Mouse (Mus musculus) thymus, postnatal 4 days (tissue): ENCODE measurements at regions not wholly inside any gene's neighbourhood (a gene's known extent, or its start where the extent isn't known, plus 50 kb on each side); places are given as distances from the start of the nearest gene placed in this dataset.

ENCODE experiments used
- DNase-seq: peaks from one replicate; pipeline ENCODE4 v3.0.0; 2021

DNA sequence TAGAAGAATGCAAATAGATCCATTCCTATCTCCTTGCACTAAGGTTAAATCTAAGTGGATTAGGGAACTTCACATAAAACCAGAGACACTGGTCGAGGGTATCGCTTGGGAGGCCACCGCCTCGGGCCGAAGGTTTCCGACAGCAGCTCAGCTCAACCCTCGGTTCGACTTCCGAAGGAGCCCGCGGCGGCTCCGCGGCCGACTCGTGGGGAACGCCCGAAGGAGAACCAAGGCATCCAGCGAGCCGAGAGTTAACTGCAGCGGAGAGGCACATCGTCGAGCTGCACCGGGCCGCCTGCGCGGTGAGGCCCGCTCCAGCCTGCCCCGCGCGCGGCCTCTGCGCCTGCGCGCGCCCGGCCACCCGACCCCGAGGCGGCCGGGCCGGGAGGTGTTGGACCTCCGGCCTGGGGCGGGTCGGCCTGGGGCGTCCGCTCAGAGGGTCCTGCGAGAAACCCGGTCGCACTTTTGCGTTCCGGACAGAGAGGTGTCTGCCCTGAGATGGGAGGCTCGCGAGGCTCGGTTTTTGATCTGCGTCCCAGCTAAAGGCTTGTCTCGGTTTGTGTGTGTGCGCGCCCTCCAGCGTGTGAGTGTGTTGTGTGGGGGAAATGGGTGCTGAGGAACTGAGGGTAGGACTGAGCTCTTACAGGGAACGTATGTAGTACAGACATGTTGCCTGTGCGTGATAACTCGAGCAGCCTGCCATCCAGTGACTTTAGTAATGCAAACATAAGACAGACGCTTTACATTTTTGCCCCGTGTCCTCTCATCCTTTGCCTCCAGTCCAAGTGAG is 50.9 kb upstream of the Vmn2r9 start:
- DNase-seq: peak; percentile 24
